Mouse (Mus musculus) lung, embryonic 14.5 days (tissue): ENCODE results near the gene Nadk. TPM values are rescaled to one million over a fixed set of nuclear protein-coding genes. Genes with fewer than 3 reads are reported as not detected.

Experiments
- ATAC-seq: fragments of 200-750 bp; cut with Nextera tagmentation; 2 replicates; pipeline ENCODE4 v1.8.0; 2017; ENCODE audit warnings: mild to moderate bottlenecking, moderate TSS enrichment, moderate library complexity; ENCODE audit not compliant: insufficient read depth
- DNase-seq: peaks from one replicate; pipeline ENCODE4 v3.0.0-alpha.2; 2015
- H3K27ac ChIP-seq: fragments of 300-500 bp; sonication (generic); 2 replicates; pipeline ENCODE4 v1.5.1; 2014; ENCODE audit warnings: low read depth, mild to moderate bottlenecking, moderate library complexity
- H3K27me3 ChIP-seq: fragments of 300-500 bp; sonication (generic); 2 replicates; pipeline ENCODE4 v1.6.1; 2014; ENCODE audit warnings: low read length, control low read depth; ENCODE audit not compliant: insufficient read depth
- H3K36me3 ChIP-seq: fragments of 300-500 bp; sonication (generic); 2 replicates; pipeline ENCODE4 v1.6.1; 2014; ENCODE audit warnings: control low read depth; ENCODE audit not compliant: insufficient read depth
- H3K4me1 ChIP-seq: fragments of 300-500 bp; sonication (generic); 2 replicates; pipeline ENCODE4 v1.6.1; 2014; ENCODE audit warnings: antibody characterized with exemption, control low read depth; ENCODE audit not compliant: insufficient read depth
- H3K4me2 ChIP-seq: fragments of 300-500 bp; sonication (generic); 2 replicates; pipeline ENCODE4 v1.6.1; 2014; ENCODE audit warnings: mild to moderate bottlenecking
- H3K4me3 ChIP-seq: fragments of 300-500 bp; sonication (generic); 2 replicates; pipeline ENCODE4 v1.5.1; 2014; ENCODE audit warnings: low read depth, low read length
- H3K9ac ChIP-seq: fragments of 300-500 bp; sonication (generic); 2 replicates; pipeline ENCODE4 v1.6.1; 2014
- H3K9me3 ChIP-seq: fragments of 300-500 bp; sonication (generic); 2 replicates; pipeline ENCODE4 v1.6.1; 2016; ENCODE audit warnings: low read depth, low read length, control low read depth
- CTCF ChIP-seq: IDR thresholded peaks from 2 replicates; pipeline ENCODE4 v1.5.1; 2016; ENCODE audit warnings: antibody characterized with exemption, low read depth
- WGBS: fragments of 180-500 bp; shearing (Covaris S2); extraction: QIAGEN DNeasy Blood & Tissue Kit; methylation state at CpG from one replicate; pipeline ENCODE4 v1.1.7; 2014; 5-methylcytosine and 5-hydroxymethylcytosine counted together
- polyA plus RNA-seq: library from polyadenylated mRNA; unstranded; fragments of >200 nt; fragmentation: Nextera tagmentation; extraction: Ambion mirVana; gene quantifications from 2 replicates; pipeline ENCODE4 v1.2.1, GENCODE M21; 2014

The Nadk gene
- polyA plus RNA-seq, 1 experiment from 2014 or later = 90.5 TPM

DNA sequence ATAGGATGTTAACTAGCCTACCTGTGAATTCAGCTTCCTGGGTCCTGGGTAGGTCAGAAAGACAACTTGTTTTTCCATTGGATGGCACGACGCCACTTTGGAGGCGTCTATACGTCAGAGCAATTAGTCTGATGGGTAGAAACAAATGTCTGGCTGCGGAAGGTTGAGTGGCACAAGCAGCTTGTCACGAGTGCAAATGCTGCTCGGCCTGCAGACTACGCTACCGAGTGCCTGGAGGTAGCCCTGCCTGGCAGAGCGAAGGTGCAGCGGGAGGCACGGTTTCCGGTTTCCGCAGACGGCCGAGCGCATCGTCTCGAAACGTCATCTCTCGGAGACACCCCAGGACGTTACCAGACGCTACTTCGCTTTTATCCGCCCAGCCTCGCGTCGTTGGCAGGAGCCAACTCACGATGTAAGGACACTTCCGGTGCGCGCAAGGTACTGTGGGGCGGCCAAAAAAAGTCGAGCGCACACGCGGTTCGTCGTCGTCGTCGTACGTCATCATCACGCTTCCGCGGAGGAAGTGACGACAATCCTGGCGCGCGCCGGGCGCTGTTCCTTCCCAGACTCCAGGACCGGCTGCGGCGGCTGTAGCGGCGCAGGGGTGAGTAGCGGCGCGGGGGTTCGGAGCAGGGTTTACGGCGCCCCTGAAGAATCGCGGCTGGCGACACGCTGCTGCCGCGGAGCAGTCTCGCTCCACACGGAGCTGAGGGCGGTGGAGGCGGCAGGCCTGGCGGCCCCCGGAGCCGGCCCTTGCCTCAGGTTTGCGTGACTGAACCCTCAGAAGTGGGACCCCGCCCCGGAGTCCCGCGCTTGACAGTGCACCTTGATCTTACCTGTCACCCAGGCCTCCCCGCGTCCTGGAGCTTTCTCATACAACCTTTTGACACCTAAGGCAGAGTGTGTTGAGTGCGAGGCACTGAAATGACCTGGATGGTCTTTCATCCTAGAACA is 62.4 kb downstream of the Nadk start, which contains the start of gene Cdk11b:
Gene Cdk11b (plus strand): TSS at position 517 of the 954 bp plus-strand sequence.
- no peak for TF ChIP-seq CTCF
- Histone ChIP-seq H3K9ac (peak within 1 kb of the TSS; percentile 70), H3K36me3 (peaks cover 53% of the 10 kb centered on the region), H3K9me3 (no peaks in the 10 kb centered on the region), H3K4me2 (peak within 1 kb of the TSS; percentile 76), H3K4me1 (peaks cover 4% of the 10 kb centered on the region; the same call in 1 of the 2 replicates), H3K4me3 (peak within 1 kb of the TSS; percentile 86), H3K27me3 (no peaks in the 10 kb centered on the region), H3K27ac (peak within 1 kb of the TSS; percentile 80)
- ATAC-seq = peak; percentile 100
- WGBS = under 1% methylated on average over 84 of the region's 84 CpGs
- DNase-seq = peak; percentile 100

DNA sequence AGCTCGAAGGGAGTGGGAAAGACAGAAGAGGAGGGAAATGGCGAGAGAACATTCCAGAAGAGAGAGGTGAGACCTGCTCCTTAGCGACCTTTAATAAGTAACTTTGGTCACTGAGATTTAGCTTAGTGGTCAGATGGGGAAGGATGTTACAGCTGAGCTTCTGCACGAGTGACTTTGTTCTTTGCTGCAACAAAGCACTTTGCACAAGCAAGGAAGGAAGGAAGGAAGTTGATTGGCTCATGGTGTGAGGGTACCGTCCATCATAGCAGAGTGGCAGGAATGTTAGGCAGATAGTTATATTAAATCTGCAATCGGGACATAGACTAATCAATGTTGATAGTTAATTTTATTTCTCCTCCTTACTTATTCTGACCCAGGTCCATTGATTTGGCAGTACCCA is 68.1 kb downstream of the Nadk start:
- Histone ChIP-seq H3K4me3 (no peak overlapping the region), H3K27ac (no peak overlapping the region), H3K9me3 (no peaks in the 10 kb centered on the region), H3K27me3 (no peaks in the 10 kb centered on the region), H3K4me1 (no peaks in the 10 kb centered on the region), H3K36me3 (peaks cover 81% of the 10 kb centered on the region), H3K4me2 (no peak overlapping the region), H3K9ac (no peak overlapping the region)
- 85% methylated on average over 6 of the region's 6 CpGs for WGBS
- no peak for TF ChIP-seq CTCF
- DNase-seq (no peak), ATAC-seq (no peak)

DNA sequence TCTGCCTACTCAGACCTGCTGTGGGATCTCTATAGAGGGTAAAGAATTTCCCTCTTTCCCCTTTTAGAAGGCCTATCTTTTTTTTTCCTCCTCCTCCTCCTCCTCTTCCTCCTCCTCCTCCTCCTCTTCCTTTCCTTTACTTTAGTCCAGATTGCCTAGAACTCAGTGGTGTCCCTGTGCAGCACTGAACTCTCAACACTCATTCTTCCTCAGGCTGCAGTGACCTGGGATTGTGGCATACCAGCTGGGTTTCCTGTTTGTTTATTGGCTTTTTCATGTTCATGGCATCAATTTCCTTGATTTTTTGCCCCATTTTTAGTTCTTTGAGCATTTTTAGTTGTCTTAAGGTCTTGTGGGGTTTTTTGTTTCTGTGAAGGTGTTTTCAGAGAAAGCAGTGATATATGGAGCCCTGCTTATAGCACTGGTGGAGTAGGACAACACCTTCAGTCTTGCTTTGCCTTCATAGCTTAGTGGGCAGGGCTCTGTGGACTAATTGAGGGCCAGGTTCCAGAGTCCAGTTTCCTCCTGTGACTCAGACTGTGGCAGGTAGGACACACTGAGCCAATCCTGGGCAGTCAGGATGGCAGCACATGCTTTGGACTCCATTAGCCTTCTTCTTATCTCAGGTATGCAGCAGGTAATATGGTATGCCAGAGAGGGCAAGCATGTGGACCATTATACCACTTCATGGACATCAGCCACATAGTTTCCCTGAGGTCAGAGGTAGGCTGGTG is 73.8 kb downstream of the Nadk start:
- Histone ChIP-seq H3K27me3 (no peaks in the 10 kb centered on the region), H3K9ac (no peak overlapping the region; the same call in 1 of the 2 replicates), H3K4me2 (no peak overlapping the region), H3K27ac (no peak overlapping the region), H3K4me3 (no peak overlapping the region), H3K9me3 (no peaks in the 10 kb centered on the region), H3K4me1 (no peaks in the 10 kb centered on the region), H3K36me3 (peaks cover 91% of the 10 kb centered on the region)
- TF ChIP-seq CTCF = no peak
- DNase-seq (no peak), ATAC-seq (no peak)

Other genes with a start within 250 kb of the Nadk start
- 12.7 and 13.4 TPM in 2 replicates for gene Prkcz, start 201.0 kb upstream of the Nadk start, polyA plus RNA-seq
- not detected in 2 replicates for gene Gabrd, start 164.3 kb upstream of the Nadk start, polyA plus RNA-seq
- 1.8 TPM in 2 replicates for gene Cfap74, start 153.2 kb upstream of the Nadk start, polyA plus RNA-seq
- not detected in 2 replicates for gene Tmem52, start 93.3 kb upstream of the Nadk start, polyA plus RNA-seq
- gene Gnb1, start 71.0 kb upstream of the Nadk start, polyA plus RNA-seq = 570 and 585 TPM in 2 replicates
- 9.5 and 9.7 TPM in 2 replicates for gene Slc35e2, start 39.0 kb downstream of the Nadk start, polyA plus RNA-seq
- 56.3 and 58.7 TPM in 2 replicates for gene Cdk11b, start 62.5 kb downstream of the Nadk start, polyA plus RNA-seq
- not detected in 2 replicates for gene Gm10563, start 83.0 kb downstream of the Nadk start, polyA plus RNA-seq
- 34.8 and 38.7 TPM in 2 replicates for gene Mmp23, start 91.0 kb downstream of the Nadk start, polyA plus RNA-seq
- gene Mib2, start 106.8 kb downstream of the Nadk start, polyA plus RNA-seq = 22.4 and 24.8 TPM in 2 replicates
- gene Fndc10, start 132.0 kb downstream of the Nadk start, polyA plus RNA-seq = 2.5 and 2.7 TPM in 2 replicates
- 153 and 156 TPM in 2 replicates for gene Ssu72, start 142.4 kb downstream of the Nadk start, polyA plus RNA-seq
- 0.41 and 0.86 TPM in 2 replicates for gene Tmem240, start 172.4 kb downstream of the Nadk start, polyA plus RNA-seq
- gene Atad3a, start 198.7 kb downstream of the Nadk start, polyA plus RNA-seq = 96.6 and 102 TPM in 2 replicates
- gene Vwa1, start 212.3 kb downstream of the Nadk start, polyA plus RNA-seq = 8.7 and 8.9 TPM in 2 replicates
- 0.12 and 0.15 TPM in 2 replicates for gene Tmem88b, start 223.5 kb downstream of the Nadk start, polyA plus RNA-seq
- gene Ankrd65, start 228.1 kb downstream of the Nadk start, polyA plus RNA-seq = not detected in 2 replicates
- gene Mrpl20, start 240.5 kb downstream of the Nadk start, polyA plus RNA-seq = 226 and 231 TPM in 2 replicates